Mouse (Mus musculus) gastrocnemius, adult 18-20 months (tissue): ENCODE results near the gene St6galnac4. TPM values are rescaled to one million over a fixed set of nuclear protein-coding genes. Genes with fewer than 3 reads are reported as not detected.

Experiments used
- DNase-seq: peaks from one replicate; pipeline ENCODE4 v3.0.0; 2021; ENCODE audit warnings: low spot score
- total RNA-seq, 2 experiments: library from RNA; stranded (reverse); gene quantifications; 2 replicates each; pipeline ENCODE4 v1.2.3; 2021

The St6galnac4 gene
- total RNA-seq, 2 experiments from 2014 or later = 13.5 to 19.8 TPM

- DNase-seq = peak; percentile 62
Observed at GRCm38 (mm10) chr2:32646379-32647056, 59.6 kb downstream of the St6galnac4 start, which contains the start of gene Eng. Gene Eng, plus strand, starts transcription at chr2:32646595.

GRCm38 (mm10) chr2:32647366-32647765, 60.5 kb downstream of the St6galnac4 start:
- no peak for DNase-seq

Other genes starting within 250 kb of the St6galnac4 start
- gene Ciz1, start 234.8 kb upstream of the St6galnac4 start, total RNA-seq = 10 to 100 TPM; 25.6 to 27.5 TPM
- 1 to 10 TPM; 3.5 to 5.3 TPM for gene Dnm1, start 233.8 kb upstream of the St6galnac4 start, total RNA-seq
- 10 to 100 TPM; 42.6 to 47.1 TPM for gene 1110008P14Rik, start 205.2 kb upstream of the St6galnac4 start, total RNA-seq
- gene Lcn2, start 198.8 kb upstream of the St6galnac4 start, total RNA-seq = 1 to 10 TPM; 1.4 to 4.8 TPM
- 10 to 100 TPM; 37.1 to 43.0 TPM for gene Ptges2, start 191.2 kb upstream of the St6galnac4 start, total RNA-seq
- 1 to 10 TPM; 2.6 to 3.0 TPM for gene Naif1, start 136.6 kb upstream of the St6galnac4 start, total RNA-seq
- 100 to 1,000 TPM in 1 of 2 experiments, 10 to 100 TPM in 1; 47.6 to 217 TPM for gene Slc25a25, start 135.7 kb upstream of the St6galnac4 start, total RNA-seq
- gene Fam102a, start 51.8 kb upstream of the St6galnac4 start, total RNA-seq = 1 to 10 TPM; 2.0 to 2.6 TPM
- gene Dpm2, start 16.2 kb upstream of the St6galnac4 start, total RNA-seq = 10 to 100 TPM; 11.7 to 12.6 TPM
- gene Pip5kl1, start 12.3 kb upstream of the St6galnac4 start, total RNA-seq = not detected
- not detected for gene 9430097D07Rik, start 11.4 kb upstream of the St6galnac4 start, total RNA-seq
- 10 to 100 TPM; 47.0 to 52.2 TPM for gene St6galnac6, start 12.6 kb downstream of the St6galnac4 start, total RNA-seq
- gene Ak1, start 34.7 kb downstream of the St6galnac4 start, total RNA-seq = 1,000 to 10,000 TPM; 1,543 to 1,586 TPM
- 10 to 100 TPM; 21.1 to 34.1 TPM for gene Eng, start 59.5 kb downstream of the St6galnac4 start, total RNA-seq
- gene Fpgs, start 117.0 kb downstream of the St6galnac4 start, total RNA-seq = 1 to 10 TPM; 4.8 to 5.4 TPM
- gene Cdk9, start 126.0 kb downstream of the St6galnac4 start, total RNA-seq = 10 to 100 TPM; 19.3 to 19.9 TPM
- 1 to 10 TPM; 5.7 to 7.3 TPM for gene Sh2d3c, start 134.0 kb downstream of the St6galnac4 start, total RNA-seq
- not detected for gene 6330409D20Rik, start 153.9 kb downstream of the St6galnac4 start, total RNA-seq
- 1 to 10 TPM; 4.1 to 4.8 TPM for gene Tor2a, start 170.1 kb downstream of the St6galnac4 start, total RNA-seq
- under 1 TPM in 1 of 2 experiments, not detected in 1; 0.09 TPM for gene Ttc16, start 188.5 kb downstream of the St6galnac4 start, total RNA-seq
- gene Ptrh1, start 188.7 kb downstream of the St6galnac4 start, total RNA-seq = 1 to 10 TPM; 1.2 to 1.6 TPM
- gene Cfap157, start 197.3 kb downstream of the St6galnac4 start, total RNA-seq = not detected